In the genomic region with DNA sequence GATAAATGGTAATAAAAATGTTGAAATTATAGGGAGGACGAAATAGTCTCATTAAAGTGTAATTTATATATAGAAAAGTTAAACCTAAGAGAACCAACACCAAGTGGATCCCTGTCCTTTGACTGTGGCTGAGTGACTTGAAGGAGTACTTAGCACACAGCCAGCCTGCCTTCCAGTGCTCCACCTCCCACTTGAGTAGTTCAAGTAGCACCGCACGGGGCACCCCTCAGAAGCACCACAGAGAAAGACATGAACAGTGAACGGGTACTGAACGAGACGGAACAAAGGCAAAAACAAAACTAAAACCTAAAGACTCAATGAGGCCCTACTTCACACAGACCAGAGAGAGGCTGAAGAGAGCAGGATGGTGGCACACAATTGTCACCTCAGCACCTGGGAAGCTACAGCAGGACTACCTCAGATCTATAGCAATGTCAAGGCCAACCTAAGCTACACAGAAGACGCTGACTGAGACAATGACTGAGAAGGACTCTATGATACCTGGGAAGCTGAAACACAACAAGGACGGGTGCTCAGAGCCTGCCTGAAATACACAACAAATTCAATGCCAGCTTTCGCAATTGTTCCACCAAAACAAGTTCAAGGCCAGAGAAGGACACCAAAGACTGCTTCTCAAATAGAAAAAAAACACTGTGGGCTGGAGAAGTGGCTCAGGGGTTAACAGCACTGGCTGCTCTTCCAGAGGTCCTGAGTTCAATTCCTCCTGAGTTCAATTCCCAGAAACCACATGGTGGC, we compare ENCODE assay signal across 28 mouse cellular contexts. TPM values are rescaled to one million over a fixed set of nuclear protein-coding genes. Genes with fewer than 3 reads are reported as not detected.
DNase-seq lines count a peak whose midpoint lies in the region; ATAC-seq and TF ChIP-seq lines count a peak whose summit lies in the region.
"Had no signal": no experiment of that assay in that cellular context is flagged by ENCODE, and none has a peak within 500 bp of the region (broad histone marks: within the 10 kb centered on the region; RNA-seq: fewer than 3 reads in every experiment).

No protein-coding gene starts in this region.

- no peaks in the 10 kb centered on the region for H3K27me3 ChIP-seq in intestine, embryonic 16.5 days (replicated peaks; ENCODE audit: control insufficient read depth, insufficient read depth, low read length)
- H3K27me3 ChIP-seq in intestine, embryonic 15.5 days (replicated peaks), result no peaks in the 10 kb centered on the region
- H3K27me3 ChIP-seq in small intestine, adult 2 months (ENCODE audit: control insufficient read depth, insufficient read depth, low read length), result no peaks in the 10 kb centered on the region
- H3K27me3 ChIP-seq: CH12.LX; hindbrain, embryonic 12.5 days; kidney, embryonic 15.5 days; neural tube, embryonic 15.5 days had no signal

- peak; percentile 44 for ATAC-seq in intestine, embryonic 16.5 days
- ATAC-seq in intestine, embryonic 15.5 days, result no peak
- no peak for ATAC-seq in frontal cortex, adult (ENCODE audit: low TSS enrichment)
- ATAC-seq: activated CD4-positive, CD25-positive, alpha-beta regulatory T cell, adult 4 months; forebrain, postnatal 0 days had no signal

- no peaks in the 10 kb centered on the region for H3K9me3 ChIP-seq in intestine, embryonic 16.5 days (ENCODE audit: control insufficient read depth, low read length)
- H3K9me3 ChIP-seq in intestine, embryonic 15.5 days, result no peaks in the 10 kb centered on the region
- H3K9me3 ChIP-seq: heart, embryonic 10.5 days; hindbrain, embryonic 12.5 days; kidney, embryonic 15.5 days; neural tube, embryonic 15.5 days had no signal

- peak overlapping the region; percentile 28; the same call in 1 of the 2 replicates for H3K27ac ChIP-seq in intestine, embryonic 16.5 days (ENCODE audit: low read length)
- no peak overlapping the region for H3K27ac ChIP-seq in intestine, embryonic 15.5 days
- peak overlapping the region; percentile 37; the same call in 1 of the 2 replicates for H3K27ac ChIP-seq in small intestine, adult 2 months (ENCODE audit: insufficient read depth, low read depth, low read length)
- H3K27ac ChIP-seq: heart, embryonic 10.5 days; hindbrain, embryonic 12.5 days; kidney, embryonic 15.5 days; neural tube, embryonic 15.5 days; stomach, postnatal 0 days had no signal

- no peak overlapping the region for H3K4me3 ChIP-seq in intestine, embryonic 16.5 days (ENCODE audit: low read length)
- no peak overlapping the region for H3K4me3 ChIP-seq in intestine, embryonic 15.5 days (replicated peaks)
- H3K4me3 ChIP-seq in small intestine, adult 2 months (ENCODE audit: low read depth, low read length), result no peak overlapping the region; the same call in 1 of the 2 replicates
- H3K4me3 ChIP-seq: erythroblast, embryonic 14.5 days; heart, embryonic 10.5 days; hindbrain, embryonic 12.5 days; kidney, embryonic 15.5 days; neural tube, embryonic 15.5 days had no signal

- TF ChIP-seq CTCF in small intestine, adult 2 months (IDR thresholded peaks at IDR 0.05; ENCODE audit: extremely low read depth, insufficient read length, insufficient replicate concordance, low read depth, low read length), result no peak

- peaks cover 9% of the 10 kb centered on the region for H3K36me3 ChIP-seq in intestine, embryonic 16.5 days (ENCODE audit: control insufficient read depth, insufficient read depth, low read length)
- H3K36me3 ChIP-seq in intestine, embryonic 15.5 days, result peaks cover 19% of the 10 kb centered on the region
- H3K36me3 ChIP-seq in small intestine, adult 2 months (ENCODE audit: control insufficient read depth, insufficient read depth, low read length), result peaks cover 26% of the 10 kb centered on the region

- H3K4me2 ChIP-seq in intestine, embryonic 16.5 days (ENCODE audit: low read depth, low read length), result no peak overlapping the region
- no peak overlapping the region for H3K4me2 ChIP-seq in intestine, embryonic 15.5 days (replicated peaks)
- H3K4me2 ChIP-seq: hindbrain, embryonic 12.5 days; kidney, embryonic 15.5 days; neural tube, embryonic 15.5 days had no signal

- 81% methylated on average over 9 of the region's 9 CpGs for WGBS in intestine, embryonic 16.5 days
- WGBS in intestine, embryonic 15.5 days, result 87% methylated on average over 9 of the region's 9 CpGs
- WGBS in small intestine, adult 2 months, result 35% methylated on average over 9 of the region's 9 CpGs

- TF ChIP-seq POLR2A in small intestine, adult 2 months (IDR thresholded peaks at IDR 0.05; ENCODE audit: low read depth, low read length), result no peak

- DNase-seq in lung, adult 18-20 months, result peak; percentile 66 to 78
- DNase-seq in lung, postnatal 10 days, result peak; percentile 49
- no peak for DNase-seq in cerebellum, adult 9-11 months
- DNase-seq: B cell, adult 2 months; cerebellum, adult 11 months; cerebellum, postnatal 14 days; forebrain, postnatal 0 days; gastrocnemius, postnatal 10 days; heart, postnatal 36 days; kidney, adult 18-20 months; kidney, postnatal 25 days; liver; midbrain, embryonic 14.5 days; right cerebral cortex, postnatal 25 days; thymus, adult 18-20 months; thymus, postnatal 25 days had no signal

- H3K4me1 ChIP-seq in intestine, embryonic 16.5 days (ENCODE audit: control insufficient read depth, insufficient read depth, low read length), result 0 out of 2 replicates have a peak, but pooled peaks cover 7% of the 10 kb centered on the region
- H3K4me1 ChIP-seq in intestine, embryonic 15.5 days (replicated peaks), result 0 out of 2 replicates have a peak, but pooled peaks cover 9% of the 10 kb centered on the region
- H3K4me1 ChIP-seq in small intestine, adult 2 months (ENCODE audit: control insufficient read depth, insufficient read depth, insufficient read length, low read length), result peaks cover 8% of the 10 kb centered on the region; the same call in 1 of the 2 replicates

- H3K9ac ChIP-seq in intestine, embryonic 16.5 days (ENCODE audit: low read depth, low read length), result no peak overlapping the region
- no peak overlapping the region for H3K9ac ChIP-seq in intestine, embryonic 15.5 days
- H3K9ac ChIP-seq: forebrain, postnatal 0 days; hindbrain, embryonic 12.5 days; kidney, embryonic 15.5 days; neural tube, embryonic 15.5 days had no signal

RNA-seq across cellular contexts. Expression of gene Med1, which starts 5.3 kb away (rescaled TPM):
- 50.3 and 52.4 TPM in 2 replicates for polyA plus RNA-seq in intestine, embryonic 16.5 days (2015; fragmentation: Nextera tagmentation; extraction: Ambion mirVana)
- polyA plus RNA-seq in intestine, embryonic 15.5 days (2015; fragmentation: Nextera tagmentation; extraction: Ambion mirVana), result 53.6 and 63.0 TPM in 2 replicates
- 2.4 and 5.9 TPM in 2 replicates for polyA plus RNA-seq in small intestine, adult 2 months (2012; rRNA removed)

RNA-seq across cellular contexts. Expression of gene Cdk12, which starts 15.0 kb away (rescaled TPM):
- 6.2 and 6.5 TPM in 2 replicates for polyA plus RNA-seq in intestine, embryonic 16.5 days (2015; fragmentation: Nextera tagmentation; extraction: Ambion mirVana)
- polyA plus RNA-seq in intestine, embryonic 15.5 days (2015; fragmentation: Nextera tagmentation; extraction: Ambion mirVana), result 8.5 and 9.4 TPM in 2 replicates
- 3.6 and 8.1 TPM in 2 replicates for polyA plus RNA-seq in small intestine, adult 2 months (2012; rRNA removed)

RNA-seq across cellular contexts. Expression of gene Fbxl20, which starts 37.6 kb away (rescaled TPM):
- polyA plus RNA-seq in intestine, embryonic 16.5 days (2015; fragmentation: Nextera tagmentation; extraction: Ambion mirVana), result 12.8 TPM in 2 replicates
- polyA plus RNA-seq in intestine, embryonic 15.5 days (2015; fragmentation: Nextera tagmentation; extraction: Ambion mirVana), result 10.4 and 14.9 TPM in 2 replicates
- 4.3 and 9.9 TPM in 2 replicates for polyA plus RNA-seq in small intestine, adult 2 months (2012; rRNA removed)
